Mouse (Mus musculus): Measurements from ENCODE around the gene Tas2r119. TPM values are rescaled to one million over a fixed set of nuclear protein-coding genes. Genes with fewer than 3 reads are reported as not detected.

Tas2r119 gene
- polyA plus RNA-seq (2015; fragmentation: Nextera tagmentation; extraction: Ambion mirVana) = not detected in 2 replicates

GRCm38 (mm10) chr15:32176989-32177388 is at the start of gene Tas2r119:
Tas2r119 (plus strand) TSS chr15:32177289.

Other genes starting within 250 kb of the Tas2r119 start
- 12.5 and 15.5 TPM in 2 replicates for gene Sema5a, start 67.5 kb downstream of the Tas2r119 start, polyA plus RNA-seq (2015; fragmentation: Nextera tagmentation; extraction: Ambion mirVana)